20 mouse cellular contexts compared by ENCODE assay signal in the genomic region with DNA sequence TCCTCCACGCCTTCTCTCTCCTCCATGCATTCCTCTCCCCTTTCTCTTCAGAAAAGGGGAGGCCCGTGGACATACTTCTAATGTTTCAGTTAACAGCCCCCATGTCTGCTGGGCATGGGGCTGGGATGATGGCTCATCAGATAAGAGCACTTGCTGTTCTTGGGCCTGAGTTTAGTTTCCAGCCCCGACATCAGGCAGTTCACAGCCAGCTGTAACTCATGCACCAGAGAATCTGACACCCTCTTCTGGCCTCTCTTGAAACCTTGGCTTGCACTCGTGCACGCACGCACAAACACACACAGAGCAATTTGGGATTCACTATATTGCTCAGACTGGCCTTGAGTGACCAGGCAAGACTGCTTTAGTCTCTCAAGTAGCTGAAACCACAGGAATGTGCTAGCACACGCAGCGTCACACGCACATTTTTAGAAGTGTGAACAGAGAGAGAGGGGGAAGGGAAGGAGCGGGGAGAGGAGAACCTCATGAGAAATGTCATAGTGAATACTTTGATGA. TPM values are rescaled to one million over a fixed set of nuclear protein-coding genes. Genes with fewer than 3 reads are reported as not detected.
DNase-seq lines count a peak whose midpoint lies in the region; ATAC-seq and TF ChIP-seq lines count a peak whose summit lies in the region.
"Had no signal": no experiment of that assay in that cellular context is flagged by ENCODE, and none has a peak within 500 bp of the region (broad histone marks: within the 10 kb centered on the region; RNA-seq: fewer than 3 reads in every experiment).

A gene (minus strand): TSS at position 378 of the 513 bp plus-strand sequence.

- WGBS in forebrain, postnatal 0 days, result 67% methylated on average over 10 of the region's 10 CpGs
- 69% methylated on average over 10 of the region's 10 CpGs for WGBS in forebrain, embryonic 14.5 days
- WGBS in kidney, postnatal 0 days, result 24% methylated on average over 10 of the region's 10 CpGs
- WGBS in kidney, adult 2 months, result 40% methylated on average over 10 of the region's 10 CpGs
- WGBS in midbrain, embryonic 11.5 days, result 73% methylated on average over 10 of the region's 10 CpGs
- 70% methylated on average over 10 of the region's 10 CpGs for WGBS in midbrain, embryonic 14.5 days

- no peak for ATAC-seq in forebrain, postnatal 0 days
- no peak for ATAC-seq in forebrain, embryonic 14.5 days
- ATAC-seq in kidney, postnatal 0 days (replicated peaks; ENCODE audit: low FRiP score, low read depth), result 0 out of 2 replicates have a peak, but pooled peaks have one; percentile 40
- ATAC-seq in midbrain, embryonic 11.5 days (ENCODE audit: low FRiP score), result no peak
- no peak for ATAC-seq in midbrain, embryonic 14.5 days (ENCODE audit: low FRiP score, low TSS enrichment)
- no peak for ATAC-seq in activated CD4-positive, CD25-positive, alpha-beta regulatory T cell, adult 4 months
- ATAC-seq: hindbrain, postnatal 0 days; midbrain, embryonic 13.5 days had no signal

- H3K4me1 ChIP-seq in forebrain, postnatal 0 days (ENCODE audit: insufficient read depth), result peaks cover 5% of the 10 kb centered on the region; the same call in 1 of the 2 replicates
- peaks cover 2% of the 10 kb centered on the region; the same call in 1 of the 2 replicates for H3K4me1 ChIP-seq in forebrain, embryonic 14.5 days (ENCODE audit: control insufficient read depth, insufficient read depth, low read length)
- 0 out of 2 replicates have a peak, but pooled peaks cover 3% of the 10 kb centered on the region for H3K4me1 ChIP-seq in kidney, postnatal 0 days (replicated peaks; ENCODE audit: insufficient read depth, low read length)
- H3K4me1 ChIP-seq in kidney, adult 2 months (ENCODE audit: control insufficient read depth, insufficient read depth, low read length), result no peaks in the 10 kb centered on the region
- H3K4me1 ChIP-seq in midbrain, embryonic 11.5 days (ENCODE audit: control insufficient read depth, insufficient read depth, low read length), result peaks cover 3% of the 10 kb centered on the region
- no peaks in the 10 kb centered on the region for H3K4me1 ChIP-seq in midbrain, embryonic 14.5 days (ENCODE audit: control insufficient read depth, insufficient read depth, low read length)

- no peak for TF ChIP-seq POLR2A in kidney, adult 2 months (IDR thresholded peaks at IDR 0.05; ENCODE audit: low read depth, low read length)

- no peak within 1 kb of the TSS for H3K4me3 ChIP-seq in forebrain, postnatal 0 days (ENCODE audit: low read depth, low read length)
- no peak within 1 kb of the TSS for H3K4me3 ChIP-seq in forebrain, embryonic 14.5 days (ENCODE audit: low read depth, low read length)
- no peak within 1 kb of the TSS for H3K4me3 ChIP-seq in kidney, postnatal 0 days (replicated peaks; ENCODE audit: low read depth, low read length)
- no peak within 1 kb of the TSS for H3K4me3 ChIP-seq in kidney, adult 2 months (ENCODE audit: insufficient read depth, low read depth, low read length)
- H3K4me3 ChIP-seq in midbrain, embryonic 11.5 days (ENCODE audit: low read depth, low read length), result no peak within 1 kb of the TSS
- H3K4me3 ChIP-seq in midbrain, embryonic 14.5 days (replicated peaks; ENCODE audit: low read depth, low read length), result no peak within 1 kb of the TSS
- H3K4me3 ChIP-seq: limb, embryonic 10.5 days; midbrain, embryonic 13.5 days had no signal

- DNase-seq in forebrain, postnatal 0 days, result no peak
- DNase-seq in forebrain, embryonic 14.5 days (ENCODE audit: low spot score), result no peak
- peak; percentile 59 for DNase-seq in kidney, postnatal 0 days (ENCODE audit: low spot score)
- DNase-seq in kidney, adult 2 months, result no peak
- peak; percentile 65 for DNase-seq in midbrain, embryonic 11.5 days (ENCODE audit: low spot score, missing footprints)
- no peak for DNase-seq in midbrain, embryonic 14.5 days
- DNase-seq: adrenal gland, adult 2 months; cerebellum, adult 9-11 months; kidney, adult 8-10 months; lung, postnatal 14 days; retina, postnatal 1 day; right cerebral cortex, postnatal 4 days; thymus, adult 18-20 months had no signal

- H3K36me3 ChIP-seq in forebrain, postnatal 0 days (ENCODE audit: insufficient read depth), result no peaks in the 10 kb centered on the region
- H3K36me3 ChIP-seq in forebrain, embryonic 14.5 days (ENCODE audit: control insufficient read depth, insufficient read depth, low read length), result no peaks in the 10 kb centered on the region
- no peaks in the 10 kb centered on the region for H3K36me3 ChIP-seq in kidney, postnatal 0 days (ENCODE audit: insufficient read depth, low read length)
- no peaks in the 10 kb centered on the region for H3K36me3 ChIP-seq in kidney, adult 2 months (ENCODE audit: control insufficient read depth, insufficient read depth, low read length)
- no peaks in the 10 kb centered on the region for H3K36me3 ChIP-seq in midbrain, embryonic 11.5 days (ENCODE audit: control insufficient read depth, insufficient read depth, low read length)
- no peaks in the 10 kb centered on the region for H3K36me3 ChIP-seq in midbrain, embryonic 14.5 days (ENCODE audit: control insufficient read depth, insufficient read depth, low read length)
- H3K36me3 ChIP-seq: limb, embryonic 10.5 days; midbrain, embryonic 13.5 days had no signal

- peak within 1 kb of the TSS; percentile 59; the same call in 1 of the 2 replicates for H3K27ac ChIP-seq in forebrain, postnatal 0 days (ENCODE audit: low read depth, low read length)
- H3K27ac ChIP-seq in forebrain, embryonic 14.5 days (ENCODE audit: low read depth, low read length), result no peak within 1 kb of the TSS
- H3K27ac ChIP-seq in kidney, postnatal 0 days, result no peak within 1 kb of the TSS
- no peak within 1 kb of the TSS for H3K27ac ChIP-seq in kidney, adult 2 months (ENCODE audit: insufficient read depth, low read depth, low read length)
- no peak within 1 kb of the TSS for H3K27ac ChIP-seq in midbrain, embryonic 11.5 days (ENCODE audit: low read depth, low read length)
- no peak within 1 kb of the TSS for H3K27ac ChIP-seq in midbrain, embryonic 14.5 days (replicated peaks; ENCODE audit: low read depth, low read length)
- H3K27ac ChIP-seq: hindbrain, postnatal 0 days; limb, embryonic 10.5 days; midbrain, embryonic 13.5 days had no signal

- no peak for TF ChIP-seq CTCF in forebrain, postnatal 0 days (IDR thresholded peaks at IDR 0.05; ENCODE audit: low read depth)
- no peak for TF ChIP-seq CTCF in kidney, postnatal 0 days (IDR thresholded peaks at IDR 0.05; ENCODE audit: low read depth)
- no peak for TF ChIP-seq CTCF in kidney, adult 2 months (conservative IDR thresholded peaks at IDR 0.05; ENCODE audit: insufficient read depth, insufficient read length, low read depth, low read length)

- no peaks in the 10 kb centered on the region for H3K27me3 ChIP-seq in forebrain, postnatal 0 days (ENCODE audit: insufficient read depth, low read length)
- H3K27me3 ChIP-seq in forebrain, embryonic 14.5 days (replicated peaks; ENCODE audit: control insufficient read depth, insufficient read depth, low read length), result 0 out of 2 replicates have a peak, but pooled peaks cover 2% of the 10 kb centered on the region
- no peaks in the 10 kb centered on the region for H3K27me3 ChIP-seq in kidney, postnatal 0 days (ENCODE audit: insufficient read depth, low read length)
- H3K27me3 ChIP-seq in kidney, adult 2 months (replicated peaks; ENCODE audit: control insufficient read depth, insufficient read depth, low read length), result 0 out of 2 replicates have a peak, but pooled peaks cover 1% of the 10 kb centered on the region
- H3K27me3 ChIP-seq in midbrain, embryonic 11.5 days (ENCODE audit: control insufficient read depth, insufficient read depth, low read length), result no peaks in the 10 kb centered on the region; the same call in 1 of the 2 replicates
- H3K27me3 ChIP-seq in midbrain, embryonic 14.5 days (ENCODE audit: control insufficient read depth, insufficient read depth, low read length), result no peaks in the 10 kb centered on the region

- no peak within 1 kb of the TSS for H3K4me2 ChIP-seq in forebrain, postnatal 0 days (ENCODE audit: low read depth)
- no peak within 1 kb of the TSS for H3K4me2 ChIP-seq in forebrain, embryonic 14.5 days (ENCODE audit: low read length)
- no peak within 1 kb of the TSS for H3K4me2 ChIP-seq in kidney, postnatal 0 days (ENCODE audit: low read length)
- no peak within 1 kb of the TSS for H3K4me2 ChIP-seq in midbrain, embryonic 11.5 days
- no peak within 1 kb of the TSS for H3K4me2 ChIP-seq in midbrain, embryonic 14.5 days (ENCODE audit: low read length)
- H3K4me2 ChIP-seq: heart, embryonic 11.5 days; liver, embryonic 11.5 days; midbrain, embryonic 13.5 days had no signal

- no peak within 1 kb of the TSS for H3K9ac ChIP-seq in forebrain, postnatal 0 days
- no peak within 1 kb of the TSS for H3K9ac ChIP-seq in forebrain, embryonic 14.5 days (ENCODE audit: low read length)
- no peak within 1 kb of the TSS for H3K9ac ChIP-seq in kidney, postnatal 0 days (ENCODE audit: low read depth, low read length)
- no peak within 1 kb of the TSS for H3K9ac ChIP-seq in midbrain, embryonic 11.5 days (ENCODE audit: low read length)
- no peak within 1 kb of the TSS for H3K9ac ChIP-seq in midbrain, embryonic 14.5 days (replicated peaks; ENCODE audit: low read length)
- H3K9ac ChIP-seq: midbrain, embryonic 13.5 days had no signal

- H3K9me3 ChIP-seq in forebrain, postnatal 0 days (ENCODE audit: low read length), result no peaks in the 10 kb centered on the region
- no peaks in the 10 kb centered on the region for H3K9me3 ChIP-seq in forebrain, embryonic 14.5 days (replicated peaks; ENCODE audit: control insufficient read depth, low read length)
- H3K9me3 ChIP-seq in kidney, postnatal 0 days (replicated peaks; ENCODE audit: low read length), result no peaks in the 10 kb centered on the region
- no peaks in the 10 kb centered on the region for H3K9me3 ChIP-seq in midbrain, embryonic 11.5 days (ENCODE audit: control insufficient read depth, low read length)
- no peaks in the 10 kb centered on the region for H3K9me3 ChIP-seq in midbrain, embryonic 14.5 days (ENCODE audit: control insufficient read depth, low read length)
- H3K9me3 ChIP-seq: limb, embryonic 10.5 days; midbrain, embryonic 13.5 days had no signal

RNA-seq across cellular contexts. Expression of the gene that starts here (rescaled TPM):
- 1.3 and 3.6 TPM in 2 replicates for total RNA-seq in forebrain, postnatal 0 days (2014; rRNA removed)
- 0.99 and 1.9 TPM in 2 replicates for polyA plus RNA-seq in forebrain, postnatal 0 days (2015; fragmentation: Nextera tagmentation; extraction: Ambion mirVana)
- 0.41 and 0.46 TPM in 2 replicates for polyA plus RNA-seq in forebrain, embryonic 14.5 days (2014; fragmentation: Nextera tagmentation; extraction: Ambion mirVana)
- 1.3 and 2.2 TPM in 2 replicates for polyA plus RNA-seq in kidney, postnatal 0 days (2015; fragmentation: Nextera tagmentation; extraction: Ambion mirVana)
- not detected in 2 replicates for polyA plus RNA-seq in kidney, adult 2 months (2012; rRNA removed)
- polyA plus RNA-seq in midbrain, embryonic 11.5 days (2014; fragmentation: Nextera tagmentation; extraction: Ambion mirVana), result 0.21 and 0.59 TPM in 2 replicates
- polyA plus RNA-seq in midbrain, embryonic 14.5 days (2014; fragmentation: Nextera tagmentation; extraction: Ambion mirVana), result 0.28 and 0.32 TPM in 2 replicates
- polyA plus RNA-seq in activated CD4-positive, CD25-positive, alpha-beta regulatory T cell, adult 4 months (2017; shearing (Covaris generic)), result under 1 TPM in 1 of 2 experiments, not detected in 1; 0.99 TPM
- total RNA-seq: adrenal gland, adult 2 months; heart, postnatal 25 days had no signal
- polyA plus RNA-seq: adrenal gland, adult 2 months; heart, embryonic 11.5 days; limb, embryonic 10.5 days had no signal

Comparison
In these comparisons a context has a peak if more than half of its experiments do, and no peak if none do; other contexts are left out.
1. Peak in DNase-seq in midbrain, embryonic 11.5 days; RNA of the gene not detected or under 1 TPM.